Mouse (Mus musculus) small intestine, adult 2 months (tissue): ENCODE data around the gene Prkaa1. TPM values are rescaled to one million over a fixed set of nuclear protein-coding genes. Genes with fewer than 3 reads are reported as not detected.
"Not testable (repeated sequence)": the region's sequence is repeated elsewhere in the genome, so short reads cannot be mapped to it uniquely, and the experiment has no call there.

ENCODE experiments used
- H3K27ac ChIP-seq: fragments of 200-500 bp; 2 replicates; pipeline ENCODE4 v1.5.1; 2012; ENCODE audit warnings: low read depth, low read length, control low read depth, inconsistent platforms; ENCODE audit not compliant: insufficient read depth
- H3K27me3 ChIP-seq: fragments of 200-500 bp; 2 replicates; pipeline ENCODE4 v1.6.1; 2012; ENCODE audit warnings: mild to moderate bottlenecking, moderate library complexity, low read length, inconsistent platforms; ENCODE audit not compliant: control insufficient read depth, insufficient read depth
- H3K36me3 ChIP-seq: fragments of 200-500 bp; 2 replicates; pipeline ENCODE4 v1.6.1; 2012; ENCODE audit warnings: mild to moderate bottlenecking, low read length, control low read depth, inconsistent platforms; ENCODE audit not compliant: control insufficient read depth, insufficient read depth
- H3K4me1 ChIP-seq: fragments of 200-500 bp; 2 replicates; pipeline ENCODE4 v1.6.1; 2012; ENCODE audit warnings: low read length, inconsistent platforms, mixed read lengths; ENCODE audit not compliant: control insufficient read depth, insufficient read depth, insufficient read length
- H3K4me3 ChIP-seq: fragments of 200-500 bp; 2 replicates; pipeline ENCODE4 v1.5.1; 2012; ENCODE audit warnings: low read depth, mild to moderate bottlenecking, control low read depth, inconsistent platforms, low read length, moderate library complexity
- CTCF ChIP-seq: fragments of 200-500 bp; IDR thresholded peaks from 2 replicates; pipeline ENCODE4 v1.5.1; 2012; ENCODE audit warnings: low read depth, mild to moderate bottlenecking, control low read depth, inconsistent platforms, low read length, moderate library complexity, mixed read lengths; ENCODE audit not compliant: insufficient replicate concordance, insufficient read length; ENCODE audit errors: extremely low read depth
- POLR2A ChIP-seq: fragments of 200-500 bp; IDR thresholded peaks from 2 replicates; pipeline ENCODE4 v1.6.1; 2012; ENCODE audit warnings: low read depth, mild to moderate bottlenecking, control low read depth, inconsistent platforms, low read length, moderate library complexity
- WGBS: fragments of 180-500 bp; shearing (Covaris S2); methylation state at CpG from one replicate; pipeline ENCODE4 v1.1.7; 2018; 5-methylcytosine and 5-hydroxymethylcytosine counted together
- polyA plus RNA-seq: library from polyadenylated mRNA; depleted of rRNA; stranded (reverse); fragments of >200 nt; gene quantifications from 2 replicates; pipeline ENCODE4 v1.2.3, GENCODE M21; 2012; rRNA removed

The Prkaa1 gene
- polyA plus RNA-seq, 1 experiment, result 1.1 TPM

GRCm38 (mm10) chr15:5195987-5196514 lies 52.4 kb downstream of the Prkaa1 start:
- WGBS, result 18% methylated on average over 4 of the region's 4 CpGs
- no peak for TF ChIP-seq CTCF
- no peak for TF ChIP-seq POLR2A
- peak overlapping the region; percentile 36; the same call in 1 of the 2 replicates for H3K4me3 ChIP-seq
- H3K27me3 ChIP-seq, result no peaks in the 10 kb centered on the region
- peaks cover 11% of the 10 kb centered on the region; the same call in 1 of the 2 replicates for H3K4me1 ChIP-seq
- peaks cover 8% of the 10 kb centered on the region for H3K36me3 ChIP-seq
- H3K27ac ChIP-seq, result peak overlapping the region; percentile 78

- peaks cover 7% of the 10 kb centered on the region for H3K36me3 ChIP-seq
- TF ChIP-seq POLR2A (no peak), CTCF (no peak)
- H3K27ac ChIP-seq, result peak overlapping the region; percentile 78
- peaks cover 11% of the 10 kb centered on the region; the same call in 1 of the 2 replicates for H3K4me1 ChIP-seq
- 37% methylated on average over 4 of the region's 4 CpGs for WGBS
- H3K4me3 ChIP-seq, result no peak overlapping the region
- no peaks in the 10 kb centered on the region for H3K27me3 ChIP-seq
Measured at GRCm38 (mm10) chr15:5196691-5197090, 53.0 kb downstream of the Prkaa1 start.

GRCm38 (mm10) chr15:5205222-5205621 lies 61.6 kb downstream of the Prkaa1 start:
- Histone ChIP-seq H3K36me3 (peaks cover 2% of the 10 kb centered on the region), H3K4me3 (no peak overlapping the region), H3K4me1 (no peaks in the 10 kb centered on the region), H3K27me3 (no peaks in the 10 kb centered on the region), H3K27ac (no peak overlapping the region)
- WGBS, result 81% methylated on average over 9 of the region's 9 CpGs
- no peak for TF ChIP-seq CTCF
- no peak for TF ChIP-seq POLR2A

- no peaks in the 10 kb centered on the region for H3K27me3 ChIP-seq
- H3K36me3 ChIP-seq, result peaks cover 13% of the 10 kb centered on the region
- no peaks in the 10 kb centered on the region for H3K4me1 ChIP-seq
- 89% methylated on average over 3 of the region's 3 CpGs for WGBS
- H3K27ac ChIP-seq, result no peak overlapping the region
- H3K4me3 ChIP-seq, result no peak overlapping the region
- TF ChIP-seq CTCF (no peak), POLR2A (no peak)
Measured at GRCm38 (mm10) chr15:5209116-5209515, 65.5 kb downstream of the Prkaa1 start.

- no peak overlapping the region for H3K4me3 ChIP-seq
- peaks cover 11% of the 10 kb centered on the region for H3K36me3 ChIP-seq
- peaks cover 3% of the 10 kb centered on the region; the same call in 1 of the 2 replicates for H3K4me1 ChIP-seq
- no peaks in the 10 kb centered on the region for H3K27me3 ChIP-seq
- H3K27ac ChIP-seq, result no peak overlapping the region
- no peak for TF ChIP-seq POLR2A
- TF ChIP-seq CTCF, result no peak
- WGBS, result 57% methylated on average over 6 of the region's 6 CpGs
Measured at GRCm38 (mm10) chr15:5220491-5220890, 76.8 kb downstream of the Prkaa1 start.

GRCm38 (mm10) chr15:5230746-5231145 lies 87.1 kb downstream of the Prkaa1 start:
- H3K27me3 ChIP-seq, H3K27ac ChIP-seq, H3K4me1 ChIP-seq, H3K4me3 ChIP-seq: not testable (repeated sequence)
- H3K36me3 ChIP-seq, result peaks cover 25% of the 10 kb centered on the region
- WGBS, result 79% methylated on average over 10 of the region's 10 CpGs

Other genes starting within 250 kb of the Prkaa1 start
- gene Mroh2b, start 245.1 kb upstream of the Prkaa1 start, polyA plus RNA-seq, result not detected in 2 replicates
- 0.08 and 0.66 TPM in 2 replicates for gene C7, start 80.1 kb upstream of the Prkaa1 start, polyA plus RNA-seq
- gene Card6, start 35.3 kb upstream of the Prkaa1 start, polyA plus RNA-seq, result 1.1 and 1.4 TPM in 2 replicates
- 410 and 563 TPM in 2 replicates for gene Rpl37, start 27.2 kb upstream of the Prkaa1 start, polyA plus RNA-seq
- 0.76 and 1.4 TPM in 2 replicates for gene Ttc33, start 41.7 kb downstream of the Prkaa1 start, polyA plus RNA-seq
- 37.8 and 85.6 TPM in 2 replicates for gene Ptger4, start 100.3 kb downstream of the Prkaa1 start, polyA plus RNA-seq